Mouse (Mus musculus) MEL (cell line): ENCODE data around the gene Ypel3.

ENCODE experiments used
- CTCF ChIP-seq, 3 experiments: IDR thresholded peaks in 2 of 3; conservative IDR thresholded peaks in 1 of 3; 2 replicates each; pipeline ENCODE4 v1.5.1; 2011 to 2012; ENCODE audit warnings: low read length in 3 of 3, low read depth in 2 of 3, mild to moderate bottlenecking in 2 of 3, improper control_type of control experiment in 1 of 3, inconsistent platforms in 1 of 3, mixed read lengths in 1 of 3, moderate library complexity in 1 of 3; ENCODE audit not compliant: control insufficient read depth in 1 of 3, insufficient read depth in 1 of 3, poor library complexity in 1 of 3, severe bottlenecking in 1 of 3
- E2F4 ChIP-seq: IDR thresholded peaks from 2 replicates; pipeline ENCODE4 v1.6.1; 2011; ENCODE audit warnings: low read depth, low read length, improper control_type of control experiment, borderline replicate concordance
- EP300 ChIP-seq, 2 experiments: IDR thresholded peaks; 2 replicates each; pipeline ENCODE4 v1.6.1; 2011; ENCODE audit warnings: improper control_type of control experiment in 2 of 2, low read length in 2 of 2, low read depth in 1 of 2, mild to moderate bottlenecking in 1 of 2
- POLR2A ChIP-seq, 2 experiments: IDR thresholded peaks; 2 replicates each; pipeline ENCODE4 v1.6.1; 2011 to 2012; ENCODE audit warnings: low read length in 2 of 2, mild to moderate bottlenecking in 2 of 2, control low read depth in 1 of 2, improper control_type of control experiment in 1 of 2, low read depth in 1 of 2, moderate library complexity in 1 of 2; ENCODE audit not compliant: control insufficient read depth in 1 of 2, insufficient read depth in 1 of 2, poor library complexity in 1 of 2
- POLR2AphosphoS2 ChIP-seq: IDR thresholded peaks from 2 replicates; pipeline ENCODE4 v1.6.1; 2011; ENCODE audit warnings: low read length, improper control_type of control experiment
- SIN3A ChIP-seq: IDR thresholded peaks from 2 replicates; pipeline ENCODE4 v1.6.1; 2012; ENCODE audit warnings: low read length, improper control_type of control experiment, inconsistent platforms
- TAL1 ChIP-seq: IDR thresholded peaks from 2 replicates; pipeline ENCODE4 v1.6.1; 2012; ENCODE audit warnings: mild to moderate bottlenecking, inconsistent platforms, low read length, moderate library complexity, mixed read lengths
- TBP ChIP-seq: IDR thresholded peaks from 2 replicates; pipeline ENCODE4 v1.8.0; 2011; ENCODE audit warnings: low read depth, low read length, improper control_type of control experiment
- TCF12 ChIP-seq: IDR thresholded peaks from 2 replicates; pipeline ENCODE4 v1.6.1; 2014; ENCODE audit warnings: low read depth, mild to moderate bottlenecking, inconsistent platforms, low read length, improper control_type of control experiment, moderate library complexity
- ZMIZ1 ChIP-seq: IDR thresholded peaks from 2 replicates; pipeline ENCODE4 v1.6.1; 2012; ENCODE audit warnings: low read depth, mild to moderate bottlenecking, inconsistent platforms, low read length, improper control_type of control experiment, moderate library complexity

- TF ChIP-seq CTCF (IDR thresholded peaks at IDR 0.05 in 2 of 3, conservative IDR thresholded peaks at IDR 0.05 in 1 of 3; ENCODE audit: control insufficient read depth in 1 of 3, insufficient read depth in 1 of 3, low read depth in 2 of 3, low read length in 3 of 3, poor library complexity in 1 of 3, severe bottlenecking in 1 of 3), result no peak
- no peak for TF ChIP-seq POLR2AphosphoS2
- TF ChIP-seq EP300 (IDR thresholded peaks at IDR 0.05; ENCODE audit: low read depth in 1 of 2, low read length in 2 of 2), result no peak
- no peak for TF ChIP-seq TCF12
- TF ChIP-seq SIN3A, result no peak
- TF ChIP-seq E2F4, result no peak
- no peak for TF ChIP-seq ZMIZ1
- TF ChIP-seq POLR2A (IDR thresholded peaks at IDR 0.05; ENCODE audit: control insufficient read depth in 1 of 2, insufficient read depth in 1 of 2, low read depth in 1 of 2, low read length in 2 of 2, poor library complexity in 1 of 2), result no peak
- no peak for TF ChIP-seq TBP
- no peak for TF ChIP-seq TAL1
Measured at GRCm38 (mm10) chr7:126806956-126807355, 30.2 kb downstream of the Ypel3 start.
